Mouse (Mus musculus) 3134 (cell line): ENCODE results near the gene Csrp2.

Experiments used
- DNase-seq: peaks from one replicate; pipeline ENCODE4 v3.0.0-alpha.2; 2011; ENCODE audit warnings: low spot score; ENCODE audit not compliant: insufficient read length; ENCODE audit errors: extremely low read depth

Gene Csrp2

GRCm38 (mm10) chr10:110962172-110962571 lies 42.6 kb downstream of the Csrp2 start:
- DNase-seq = no peak

- DNase-seq = no peak
Measured at GRCm38 (mm10) chr10:110971044-110971443, 51.5 kb downstream of the Csrp2 start.

GRCm38 (mm10) chr10:110971483-110971882 lies 51.9 kb downstream of the Csrp2 start:
- DNase-seq = no peak

DNA sequence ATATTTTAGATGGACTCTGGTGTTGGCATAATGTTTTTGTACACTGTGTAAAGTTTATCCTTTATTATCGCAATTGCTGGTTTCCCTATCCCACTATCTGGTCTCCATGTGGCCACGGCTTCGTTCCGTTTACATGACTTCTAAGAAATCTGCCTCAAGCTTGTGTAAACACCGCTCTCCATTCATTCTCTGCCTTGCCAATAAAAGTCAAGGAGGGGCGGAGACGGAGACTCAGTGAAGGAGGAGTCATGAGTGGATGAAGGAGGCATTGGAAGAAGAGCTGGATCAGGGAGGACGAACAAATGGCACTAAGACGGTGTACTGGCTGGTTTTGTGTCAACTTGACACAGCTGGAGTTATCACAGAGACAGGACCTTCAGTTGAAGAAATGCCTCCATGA lies 52.4 kb downstream of the Csrp2 start:
- DNase-seq = no peak

- DNase-seq = no peak
Measured at GRCm38 (mm10) chr10:110974463-110974862, 54.9 kb downstream of the Csrp2 start.

GRCm38 (mm10) chr10:110974885-110975284 lies 55.3 kb downstream of the Csrp2 start:
- DNase-seq = no peak

GRCm38 (mm10) chr10:110976046-110976445 lies 56.5 kb downstream of the Csrp2 start:
- peak; percentile 16 for DNase-seq

- DNase-seq = no peak
Measured at GRCm38 (mm10) chr10:110977379-110977778, 57.8 kb downstream of the Csrp2 start.

DNA sequence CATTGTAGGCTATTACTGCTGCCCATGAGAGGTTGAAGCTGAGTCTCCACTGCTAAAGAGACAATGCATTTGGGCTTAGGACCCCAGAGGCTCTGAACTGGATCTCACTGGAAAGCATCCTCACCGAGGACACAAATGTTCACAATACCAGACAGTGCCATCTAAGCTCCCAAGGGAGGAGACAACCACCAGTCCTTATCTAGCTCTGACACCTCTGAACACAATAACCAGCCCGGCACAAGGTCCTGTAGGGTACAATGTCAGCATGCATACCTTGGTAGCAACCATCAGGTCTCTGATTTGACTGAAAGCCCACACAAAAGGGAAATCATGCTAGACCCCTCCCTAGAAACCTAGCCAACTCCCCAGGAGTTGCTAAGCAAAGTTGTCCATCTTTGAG lies 59.8 kb downstream of the Csrp2 start:
- no peak for DNase-seq

DNA sequence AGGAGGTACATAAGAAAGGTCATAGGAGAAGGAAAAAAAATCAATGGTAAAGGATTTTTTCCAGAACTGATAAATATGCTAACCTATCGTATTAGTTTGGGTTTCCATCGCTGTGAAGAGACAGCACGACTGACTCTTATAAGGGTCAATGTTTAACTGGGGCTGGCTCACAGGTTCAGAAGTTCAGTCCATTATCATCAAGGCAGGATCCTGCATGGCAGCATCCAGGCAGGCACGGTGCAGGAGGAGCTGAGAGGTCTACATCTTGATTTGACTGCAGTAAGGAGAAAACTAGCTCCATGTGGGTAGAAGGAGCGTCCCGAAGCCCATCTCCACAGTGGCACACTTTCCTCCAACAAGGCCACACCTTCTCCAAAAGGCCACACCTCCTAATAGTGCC lies 60.9 kb downstream of the Csrp2 start:
- DNase-seq = no peak

DNA sequence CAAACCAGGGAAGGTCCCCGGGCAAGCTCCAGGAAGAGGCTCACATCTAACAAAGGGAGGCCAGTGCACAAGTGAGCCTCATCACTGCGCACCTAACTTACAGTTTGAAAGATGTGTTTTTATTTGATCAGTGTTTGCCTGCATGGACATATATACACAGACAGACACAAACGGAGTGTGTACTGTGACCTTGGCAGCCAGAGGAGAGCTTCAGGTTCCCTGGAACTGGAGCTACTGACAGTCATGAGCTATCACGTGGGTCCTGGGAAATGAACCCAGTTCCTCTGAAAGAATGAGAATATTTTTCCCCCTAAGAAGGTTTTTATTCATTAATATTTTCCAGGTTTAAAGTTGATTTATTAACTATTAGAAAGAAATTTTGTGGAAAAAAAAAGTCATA lies 63.2 kb downstream of the Csrp2 start:
- no peak for DNase-seq

GRCm38 (mm10) chr10:110986682-110987081 lies 67.1 kb downstream of the Csrp2 start:
- no peak for DNase-seq
